Mouse (Mus musculus) embryonic facial prominence, embryonic 11.5 days (tissue): ENCODE data around the gene Zfp101. TPM values are rescaled to one million over a fixed set of nuclear protein-coding genes. Genes with fewer than 3 reads are reported as not detected.

Experiments used
- ATAC-seq: fragments of 200-750 bp; cut with Nextera tagmentation; replicated peaks from 2 replicates; pipeline ENCODE4 v1.8.0; 2017; ENCODE audit warnings: low read depth; ENCODE audit not compliant: insufficient number of reproducible peaks, low FRiP score, low TSS enrichment
- DNase-seq: peaks from one replicate; pipeline ENCODE4 v3.0.0-alpha.2; 2015; ENCODE audit warnings: low spot score
- H3K27ac ChIP-seq: fragments of 300-500 bp; sonication (generic); replicated peaks from 2 replicates; pipeline ENCODE4 v1.5.1; 2014; ENCODE audit warnings: mild to moderate bottlenecking, low read depth, low read length, control low read depth
- H3K27me3 ChIP-seq: fragments of 300-500 bp; sonication (generic); 2 replicates; pipeline ENCODE4 v1.6.1; 2014; ENCODE audit warnings: mild to moderate bottlenecking, low read length, moderate library complexity, mixed read lengths; ENCODE audit not compliant: control insufficient read depth, insufficient read depth
- H3K36me3 ChIP-seq: fragments of 300-500 bp; sonication (generic); replicated peaks from 2 replicates; pipeline ENCODE4 v1.6.1; 2014; ENCODE audit warnings: low read depth, mild to moderate bottlenecking, low read length, moderate library complexity, mixed read lengths; ENCODE audit not compliant: control insufficient read depth, insufficient read depth
- H3K4me1 ChIP-seq: fragments of 300-500 bp; sonication (generic); 2 replicates; pipeline ENCODE4 v1.6.1; 2014; ENCODE audit warnings: low read length, mixed read lengths; ENCODE audit not compliant: control insufficient read depth, insufficient read depth
- H3K4me2 ChIP-seq: fragments of 300-500 bp; sonication (generic); 2 replicates; pipeline ENCODE4 v1.6.1; 2014; ENCODE audit warnings: low read depth, mild to moderate bottlenecking, control low read depth, low read length, moderate library complexity
- H3K4me3 ChIP-seq: fragments of 300-500 bp; sonication (generic); 2 replicates; pipeline ENCODE4 v1.5.1; 2014; ENCODE audit warnings: low read depth, low read length, control low read depth
- H3K9ac ChIP-seq: fragments of 300-500 bp; sonication (generic); replicated peaks from 2 replicates; pipeline ENCODE4 v1.6.1; 2014; ENCODE audit warnings: mild to moderate bottlenecking, control low read depth, low read length
- H3K9me3 ChIP-seq: fragments of 300-500 bp; sonication (generic); replicated peaks from 2 replicates; pipeline ENCODE4 v1.6.1; 2016; ENCODE audit warnings: mild to moderate bottlenecking, low read length, inconsistent platforms, mixed read lengths; ENCODE audit not compliant: control insufficient read depth
- WGBS: fragments of 180-500 bp; shearing (Covaris S2); extraction: QIAGEN DNeasy Blood & Tissue Kit; methylation state at CpG from one replicate; pipeline ENCODE4 v1.1.7; 2014; 5-methylcytosine and 5-hydroxymethylcytosine counted together
- polyA plus RNA-seq: library from polyadenylated mRNA; unstranded; fragments of >200 nt; fragmentation: Nextera tagmentation; extraction: Ambion mirVana; gene quantifications from 2 replicates; pipeline ENCODE4 v1.2.1, GENCODE M21; 2014

Gene Zfp101
- polyA plus RNA-seq, result 26.0 and 30.6 TPM in 2 replicates

GRCm38 (mm10) chr17:33394182-33395034 is at the start of gene Zfp101:
TSS of gene Zfp101 (minus strand) at chr17:33394641.
- ATAC-seq (peak; percentile 94), DNase-seq (peak; percentile 97)
- peak within 1 kb of the TSS; percentile 51 for H3K4me2 ChIP-seq
- under 1% methylated on average over 44 of the region's 44 CpGs for WGBS
- peak within 1 kb of the TSS; percentile 76 for H3K9ac ChIP-seq
- no peaks in the 10 kb centered on the region for H3K4me1 ChIP-seq
- H3K27ac ChIP-seq, result peak within 1 kb of the TSS; percentile 56; the same call in 1 of the 2 replicates
- H3K36me3 ChIP-seq, result no peaks in the 10 kb centered on the region
- no peaks in the 10 kb centered on the region for H3K27me3 ChIP-seq
- H3K9me3 ChIP-seq, result no peaks in the 10 kb centered on the region
- H3K4me3 ChIP-seq, result peak within 1 kb of the TSS; percentile 86

GRCm38 (mm10) chr17:33441159-33441558 is 46.7 kb upstream of the Zfp101 start:
- H3K36me3 ChIP-seq, result no peaks in the 10 kb centered on the region
- DNase-seq (no peak), ATAC-seq (no peak)
- H3K4me1 ChIP-seq, result no peaks in the 10 kb centered on the region
- no peak overlapping the region for H3K4me2 ChIP-seq
- H3K27me3 ChIP-seq, result no peaks in the 10 kb centered on the region
- H3K9me3 ChIP-seq, result no peaks in the 10 kb centered on the region
- no peak overlapping the region for H3K9ac ChIP-seq
- no peak overlapping the region for H3K4me3 ChIP-seq
- no peak overlapping the region for H3K27ac ChIP-seq

- DNase-seq (no peak), ATAC-seq (no peak)
- H3K4me1 ChIP-seq, result no peaks in the 10 kb centered on the region
- H3K4me3 ChIP-seq, result no peak overlapping the region
- no peaks in the 10 kb centered on the region for H3K36me3 ChIP-seq
- H3K27ac ChIP-seq, result no peak overlapping the region
- H3K9ac ChIP-seq, result no peak overlapping the region
- no peaks in the 10 kb centered on the region for H3K9me3 ChIP-seq
- no peaks in the 10 kb centered on the region for H3K27me3 ChIP-seq
- 76% methylated on average over 5 of the region's 5 CpGs for WGBS
- no peak overlapping the region for H3K4me2 ChIP-seq
These were observed 45.5 kb upstream of the Zfp101 start for GRCm38 (mm10) chr17:33439922-33440321.

- Histone ChIP-seq H3K36me3 (no peaks in the 10 kb centered on the region), H3K9ac (no peak overlapping the region), H3K4me2 (no peak overlapping the region), H3K27me3 (no peaks in the 10 kb centered on the region), H3K4me1 (no peaks in the 10 kb centered on the region), H3K9me3 (no peaks in the 10 kb centered on the region), H3K27ac (no peak overlapping the region), H3K4me3 (no peak overlapping the region)
- no peak for ATAC-seq
- DNase-seq, result peak; percentile 86
- WGBS, result 62% methylated on average over 1 of the region's 1 CpGs
These were observed 44.7 kb upstream of the Zfp101 start for GRCm38 (mm10) chr17:33439148-33439547.

- WGBS, result 85% methylated on average over 3 of the region's 3 CpGs
- no peak within 1 kb of the TSS for H3K4me2 ChIP-seq
- no peak within 1 kb of the TSS for H3K27ac ChIP-seq
- H3K36me3 ChIP-seq, result no peaks in the 10 kb centered on the region
- no peaks in the 10 kb centered on the region for H3K9me3 ChIP-seq
- H3K4me3 ChIP-seq, result no peak within 1 kb of the TSS
- no peaks in the 10 kb centered on the region for H3K4me1 ChIP-seq
- DNase-seq (no peak), ATAC-seq (no peak)
- no peaks in the 10 kb centered on the region for H3K27me3 ChIP-seq
- H3K9ac ChIP-seq, result no peak within 1 kb of the TSS
These were observed 37.8 kb upstream of the Zfp101 start, which contains the start of gene Actl9 for GRCm38 (mm10) chr17:33432019-33432946. TSS of gene Actl9 (plus strand) at chr17:33432896.

GRCm38 (mm10) chr17:33392271-33392670 is 2.2 kb downstream of the Zfp101 start:
- no peak overlapping the region for H3K4me3 ChIP-seq
- ATAC-seq (no peak), DNase-seq (no peak)
- H3K36me3 ChIP-seq, result no peaks in the 10 kb centered on the region
- no peak overlapping the region for H3K9ac ChIP-seq
- H3K27ac ChIP-seq, result no peak overlapping the region
- H3K4me1 ChIP-seq, result no peaks in the 10 kb centered on the region
- H3K9me3 ChIP-seq, result no peaks in the 10 kb centered on the region
- H3K27me3 ChIP-seq, result no peaks in the 10 kb centered on the region
- WGBS, result 94% methylated on average over 5 of the region's 5 CpGs
- no peak overlapping the region for H3K4me2 ChIP-seq

GRCm38 (mm10) chr17:33385705-33386104 is 8.7 kb downstream of the Zfp101 start:
- no peak overlapping the region for H3K27ac ChIP-seq
- no peaks in the 10 kb centered on the region for H3K27me3 ChIP-seq
- ATAC-seq (no peak), DNase-seq (no peak)
- no peak overlapping the region for H3K9ac ChIP-seq
- H3K9me3 ChIP-seq, result no peaks in the 10 kb centered on the region
- H3K4me3 ChIP-seq, result no peak overlapping the region
- no peaks in the 10 kb centered on the region for H3K4me1 ChIP-seq
- H3K4me2 ChIP-seq, result no peak overlapping the region
- H3K36me3 ChIP-seq, result peaks cover 6% of the 10 kb centered on the region
